Mouse (Mus musculus) hindbrain, embryonic 12.5 days (tissue): ENCODE measurements around the gene Kcnma1. TPM values are rescaled to one million over a fixed set of nuclear protein-coding genes. Genes with fewer than 3 reads are reported as not detected.

Source experiments
- polyA plus RNA-seq: library from polyadenylated mRNA; unstranded; fragments of >200 nt; fragmentation: Nextera tagmentation; extraction: Ambion mirVana; gene quantifications from 2 replicates; pipeline ENCODE4 v1.2.1, GENCODE M21; 2016

Gene Kcnma1
- polyA plus RNA-seq, 1 experiment from 2014 or later, result 5.0 TPM

Other genes starting within 250 kb of the Kcnma1 start
- gene Dlg5, start 231.4 kb upstream of the Kcnma1 start, polyA plus RNA-seq, result 21.8 and 23.6 TPM in 2 replicates